Mouse (Mus musculus) induced T-regulatory cell, adult 2 months (primary cell): ENCODE data around the gene Olfr1274-ps.
"Not testable (repeated sequence)": the region's sequence is repeated elsewhere in the genome, so short reads cannot be mapped to it uniquely, and the experiment has no call there.

Experiments
- DNase-seq: peaks from one replicate; pipeline ENCODE4 v3.0.0-alpha.2; 2012; ENCODE audit warnings: low read depth

Olfr1274-ps gene

GRCm38 (mm10) chr2:90398633-90399107, at the start of gene Olfr1274-ps:
TSS of gene Olfr1274-ps (plus strand) at chr2:90398683.
- DNase-seq, result not testable (repeated sequence)

- not testable (repeated sequence) for DNase-seq
These were observed 47.4 kb upstream of the Olfr1274-ps start for GRCm38 (mm10) chr2:90351047-90351446.

GRCm38 (mm10) chr2:90351540-90351939, 46.9 kb upstream of the Olfr1274-ps start:
- not testable (repeated sequence) for DNase-seq

- DNase-seq, result not testable (repeated sequence)
These were observed 39.3 kb upstream of the Olfr1274-ps start for GRCm38 (mm10) chr2:90359229-90359628.

- DNase-seq, result not testable (repeated sequence)
These were observed 38.3 kb upstream of the Olfr1274-ps start for GRCm38 (mm10) chr2:90360199-90360598.

- DNase-seq, result not testable (repeated sequence)
These were observed 15.8 kb downstream of the Olfr1274-ps start for GRCm38 (mm10) chr2:90414110-90414821.

- not testable (repeated sequence) for DNase-seq
These were observed 23.8 kb downstream of the Olfr1274-ps start for GRCm38 (mm10) chr2:90422282-90422681.

- DNase-seq, result not testable (repeated sequence)
These were observed 26.5 kb downstream of the Olfr1274-ps start for GRCm38 (mm10) chr2:90424937-90425336.

- not testable (repeated sequence) for DNase-seq
These were observed 30.7 kb downstream of the Olfr1274-ps start for GRCm38 (mm10) chr2:90428988-90429717.

- not testable (repeated sequence) for DNase-seq
These were observed 31.3 kb downstream of the Olfr1274-ps start for GRCm38 (mm10) chr2:90429782-90430181.

- DNase-seq, result not testable (repeated sequence)
These were observed 39.0 kb downstream of the Olfr1274-ps start for GRCm38 (mm10) chr2:90437453-90437852.

- DNase-seq, result not testable (repeated sequence)
These were observed 41.7 kb downstream of the Olfr1274-ps start for GRCm38 (mm10) chr2:90440169-90440568.

- not testable (repeated sequence) for DNase-seq
These were observed 43.3 kb downstream of the Olfr1274-ps start for GRCm38 (mm10) chr2:90441811-90442210.

GRCm38 (mm10) chr2:90443811-90444210, 45.3 kb downstream of the Olfr1274-ps start:
- DNase-seq, result no peak

- DNase-seq, result no peak
These were observed 50.7 kb downstream of the Olfr1274-ps start for GRCm38 (mm10) chr2:90448967-90449740.

GRCm38 (mm10) chr2:90452380-90452779, 53.9 kb downstream of the Olfr1274-ps start:
- DNase-seq, result no peak
